Mouse (Mus musculus) gastrocnemius, postnatal 14 days (tissue): ENCODE measurements around the gene Dct. TPM values are rescaled to one million over a fixed set of nuclear protein-coding genes. Genes with fewer than 3 reads are reported as not detected.

ENCODE experiments used
- DNase-seq: peaks from one replicate; pipeline ENCODE4 v3.0.0; 2021; ENCODE audit warnings: mixed read lengths
- intact Hi-C: fragments of 180-260 bp; cut with DNase I; formaldehyde crosslinking; loops from one replicate; pipeline ENCODE4 v1.15.1; 2025; ENCODE audit warnings: low total_unique reads
- long read RNA-seq, 2 experiments: library from polyadenylated mRNA; stranded (forward); transcript quantifications; one replicate each; pipeline ENCODE4 v2.0.0; 2021
- total RNA-seq, 2 experiments: library from RNA; stranded (reverse); gene quantifications; 2 replicates each; pipeline ENCODE4 v1.2.3; 2021

Dct gene
- total RNA-seq, result 1 to 10 TPM in 1 of 2 experiments, under 1 TPM in 1; 0.42 to 1.1 TPM
- long read RNA-seq, experiment 1, result 0 reads
- long read RNA-seq, experiment 2, result 0 reads

DNA sequence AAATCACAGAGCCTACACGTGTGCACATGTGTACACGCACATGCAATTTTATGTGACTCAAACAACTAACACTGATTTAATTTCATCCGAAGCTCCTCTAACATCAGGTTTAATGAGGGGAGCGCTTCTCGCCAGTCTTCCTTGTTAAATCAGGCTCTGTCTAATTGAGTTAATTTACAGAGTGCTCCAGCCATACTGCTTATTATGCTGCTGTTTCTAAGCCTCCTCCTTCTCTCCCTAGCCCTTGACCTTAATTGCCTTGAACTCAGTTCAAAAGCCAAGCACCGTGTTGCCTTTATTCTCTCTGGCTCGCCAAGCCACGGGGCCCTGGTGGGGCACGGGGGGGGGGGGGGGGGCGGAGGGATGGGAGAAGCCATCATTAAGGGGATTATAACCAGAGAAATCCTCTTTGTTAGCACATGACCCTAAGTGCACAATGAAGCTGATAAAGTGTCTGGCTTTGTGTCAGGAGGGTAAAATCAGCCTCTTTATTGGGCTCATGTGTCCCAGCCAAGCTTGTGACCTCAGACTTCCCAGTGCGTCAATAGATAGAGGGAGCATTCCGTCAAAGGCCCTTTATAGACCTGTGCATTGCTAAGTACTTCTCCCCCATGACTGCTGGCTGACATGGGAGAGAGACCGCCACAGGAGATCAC lies at the start of gene Dct:
TSS of gene Dct (minus strand) at position 270 of the 656 bp plus-strand sequence.
- intact Hi-C loops, result no loop called here
- DNase-seq, result no peak

DNA sequence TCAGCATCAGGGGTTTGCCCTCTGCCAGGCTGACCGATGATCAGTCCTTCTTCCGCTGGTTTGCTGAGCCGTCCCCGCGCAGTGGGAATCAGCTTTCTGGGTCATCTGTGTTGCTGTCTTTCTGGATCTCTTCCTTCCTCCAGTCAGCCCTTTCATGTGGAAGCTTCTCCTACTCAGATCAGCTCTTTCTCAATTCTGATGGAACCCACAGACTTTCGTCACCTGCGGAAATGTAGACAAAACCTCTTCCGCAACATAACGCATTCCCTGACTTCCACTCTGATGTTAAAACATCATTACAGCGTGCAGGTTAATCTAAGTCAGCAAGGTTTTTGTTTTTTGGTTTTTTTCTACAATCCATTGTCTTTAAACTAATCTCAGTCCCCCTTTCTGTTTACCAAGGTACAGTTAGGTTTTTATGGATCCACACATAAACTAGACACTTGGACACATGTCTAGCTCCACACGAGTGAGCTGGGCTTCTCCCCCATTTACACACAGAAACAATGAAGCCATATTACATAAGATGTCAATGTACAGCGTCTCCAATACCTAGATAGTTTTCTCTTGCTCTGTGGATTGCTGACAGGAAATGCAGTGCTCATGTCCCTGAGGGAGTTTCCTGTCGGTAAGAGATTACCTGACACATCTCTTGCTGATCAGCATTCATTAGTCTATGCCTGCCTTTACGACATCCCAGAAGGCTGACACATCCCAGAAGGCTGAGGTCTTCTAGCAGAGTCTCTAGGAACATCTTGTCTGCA lies 49.4 kb upstream of the Dct start:
- DNase-seq, result no peak
- intact Hi-C loops, result no loop called here

DNA sequence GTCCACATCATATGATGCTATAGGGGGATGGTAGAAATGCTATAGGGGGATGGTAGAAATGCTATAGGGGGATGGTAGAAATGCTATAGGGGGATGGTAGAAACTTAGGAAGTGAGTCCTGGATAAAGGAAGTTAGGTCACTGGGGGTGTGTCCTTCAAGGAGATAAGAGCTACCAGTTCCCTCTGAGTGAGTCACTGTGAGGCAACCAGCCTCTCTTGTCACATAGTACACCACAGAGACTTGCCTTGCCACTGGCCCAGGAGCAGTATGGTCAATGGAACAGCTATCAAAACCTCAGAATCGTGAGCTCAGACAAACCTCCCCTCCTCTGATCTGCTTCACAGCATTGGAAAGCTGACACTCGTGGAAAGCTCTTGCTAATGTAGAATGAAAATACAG lies 46.2 kb upstream of the Dct start:
- no peak for DNase-seq
- intact Hi-C loops, result no loop called here

DNA sequence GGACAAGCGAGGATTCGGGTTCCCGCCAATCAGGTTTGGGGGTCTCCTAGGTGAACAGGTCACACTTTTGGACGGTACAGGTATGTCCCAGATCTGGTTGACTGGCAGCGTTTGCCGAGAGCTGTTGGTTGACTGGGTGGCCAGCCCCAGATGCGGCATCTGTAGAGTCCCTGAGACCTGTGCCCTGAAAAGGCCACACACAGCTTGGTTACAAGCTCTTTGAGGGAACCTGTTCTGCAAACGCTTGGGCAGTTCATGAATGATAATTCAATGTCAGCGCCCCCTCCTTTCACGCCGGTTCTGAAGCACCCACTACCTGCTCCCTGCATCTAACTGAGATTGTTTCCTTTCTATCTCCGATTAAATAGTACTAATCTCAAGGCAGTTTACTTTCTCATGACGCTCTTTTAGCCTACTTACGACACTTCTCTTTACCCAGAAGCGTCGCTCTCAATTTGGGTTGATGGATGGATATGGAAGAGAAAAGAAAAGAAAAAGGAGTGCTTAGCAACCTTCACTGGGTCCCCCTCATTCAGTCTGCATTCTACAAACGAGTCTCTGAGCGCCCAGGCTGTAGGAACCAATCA lies 37.9 kb upstream of the Dct start:
- intact Hi-C loops, result no loop called here
- DNase-seq, result no peak

DNA sequence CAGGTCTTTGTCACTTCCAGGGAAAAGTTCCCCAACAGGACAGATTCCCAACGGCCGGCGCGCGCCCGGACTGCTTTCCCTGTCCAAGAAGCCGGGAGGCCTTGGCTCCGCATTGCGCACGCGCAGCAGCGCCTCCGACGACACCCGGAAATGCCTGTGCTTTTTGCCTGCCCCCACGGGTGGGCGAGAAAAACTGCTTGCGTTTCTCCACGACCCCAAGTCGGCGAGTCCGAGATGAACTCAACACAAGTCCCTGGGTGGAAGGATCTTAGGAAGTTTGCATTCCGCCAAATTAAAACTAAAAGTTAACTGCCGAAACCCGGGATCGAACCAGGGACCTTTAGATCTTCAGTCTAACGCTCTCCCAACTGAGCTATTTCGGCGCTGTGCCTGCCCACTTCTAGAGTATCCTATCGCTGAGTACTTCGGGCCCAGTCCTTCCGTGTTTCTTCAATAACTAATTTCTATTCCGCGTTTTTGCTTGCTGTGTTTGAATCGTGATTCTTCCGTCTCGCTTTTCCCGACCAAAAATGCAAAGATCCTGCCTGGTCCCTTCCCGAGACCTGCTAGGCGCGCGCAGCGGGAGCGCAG lies 37.3 kb upstream of the Dct start:
- intact Hi-C loops, result no loop called here
- peak; percentile 94 for DNase-seq

DNA sequence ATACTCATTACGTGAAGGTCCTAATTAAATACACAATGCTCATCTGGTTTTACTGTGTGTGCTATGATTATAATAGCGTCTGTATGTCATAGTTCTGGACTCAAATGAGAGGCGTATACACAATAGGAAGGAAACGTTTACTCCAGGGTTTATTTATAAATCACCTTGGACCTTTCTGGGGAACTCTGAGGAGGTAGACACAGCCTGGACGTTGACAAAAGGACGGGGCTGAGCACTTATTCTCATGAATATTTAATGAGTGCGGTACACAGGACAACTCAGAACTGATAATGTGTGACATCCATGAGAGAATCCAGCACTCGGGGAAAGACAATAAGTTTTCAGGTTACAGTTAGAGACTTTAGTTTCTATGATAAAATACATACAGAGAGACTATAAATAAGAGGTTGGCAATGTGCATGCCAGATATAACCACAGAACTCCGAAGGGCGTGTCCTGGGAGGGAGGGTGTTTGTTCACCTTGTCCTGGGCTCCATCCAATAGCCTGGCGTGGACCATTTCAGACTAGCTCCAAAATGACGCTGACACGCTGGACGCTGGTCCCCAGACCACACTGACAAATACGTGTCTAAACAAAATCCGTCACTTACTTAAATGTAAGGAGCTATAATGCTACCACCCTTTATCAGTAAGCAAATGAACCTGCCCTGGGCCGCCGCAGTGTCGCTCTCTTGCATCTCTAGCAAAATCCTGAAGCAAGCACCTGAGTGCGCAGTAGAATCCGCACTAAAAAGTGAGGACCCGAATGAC lies 36.6 kb upstream of the Dct start:
- peak; percentile 12 for DNase-seq
- intact Hi-C loops, result no loop called here

DNA sequence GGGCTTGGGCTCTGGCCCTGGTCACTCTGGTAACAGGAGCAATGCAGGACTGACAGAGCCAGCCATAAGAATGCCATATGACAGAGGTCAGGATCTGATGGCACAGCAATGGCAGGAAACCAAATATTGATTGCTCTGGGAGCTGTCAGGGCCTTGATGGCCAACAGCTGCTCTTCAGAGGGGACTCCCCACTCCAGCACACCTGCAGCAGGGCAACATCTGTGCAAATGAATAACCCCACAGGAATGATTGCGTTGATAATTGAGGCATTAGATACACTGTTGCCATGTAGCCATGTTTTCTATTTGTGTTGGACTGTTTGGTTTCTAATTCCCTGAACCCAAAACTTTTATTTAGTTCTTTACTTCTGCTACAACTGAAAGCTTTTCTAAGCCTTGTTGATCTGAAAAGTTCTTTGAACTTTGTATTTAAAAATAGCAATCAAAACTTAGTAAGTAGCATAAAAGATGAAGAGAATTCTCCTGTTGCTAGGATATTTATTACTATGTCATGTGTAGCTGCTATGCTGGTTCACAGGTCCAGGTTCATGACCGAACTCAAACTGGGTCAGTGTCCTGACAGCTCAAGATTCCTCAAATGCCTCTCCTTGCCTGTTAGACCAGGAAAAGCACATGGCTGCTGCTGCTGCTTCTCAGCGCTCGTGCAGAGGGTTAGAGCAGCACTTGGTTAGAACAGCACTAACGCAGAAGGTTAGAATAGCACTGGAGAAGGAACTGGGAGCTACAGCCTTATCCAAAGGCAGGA lies 34.4 kb upstream of the Dct start:
- intact Hi-C loops, result no loop called here
- no peak for DNase-seq

DNA sequence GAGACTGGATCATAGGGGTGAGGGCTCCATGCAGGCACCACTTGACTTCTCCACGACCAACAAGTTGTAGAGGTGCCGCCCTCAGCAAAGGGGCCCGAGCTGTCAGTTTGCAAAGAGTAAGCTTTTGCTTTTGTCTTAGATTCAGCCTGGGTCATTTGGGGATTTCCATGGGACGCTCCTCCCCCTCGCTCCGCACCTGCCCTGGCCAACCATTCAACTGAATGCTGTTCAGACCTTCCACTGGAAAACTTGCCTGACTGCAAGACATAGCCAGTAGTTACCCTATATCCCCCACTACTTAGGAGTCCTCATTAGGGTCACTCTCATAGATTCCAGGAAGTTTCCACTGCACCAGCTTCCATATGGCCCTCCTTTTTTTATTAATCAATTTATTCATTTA lies 31.8 kb upstream of the Dct start:
- intact Hi-C loops, result no loop called here
- DNase-seq, result no peak

DNA sequence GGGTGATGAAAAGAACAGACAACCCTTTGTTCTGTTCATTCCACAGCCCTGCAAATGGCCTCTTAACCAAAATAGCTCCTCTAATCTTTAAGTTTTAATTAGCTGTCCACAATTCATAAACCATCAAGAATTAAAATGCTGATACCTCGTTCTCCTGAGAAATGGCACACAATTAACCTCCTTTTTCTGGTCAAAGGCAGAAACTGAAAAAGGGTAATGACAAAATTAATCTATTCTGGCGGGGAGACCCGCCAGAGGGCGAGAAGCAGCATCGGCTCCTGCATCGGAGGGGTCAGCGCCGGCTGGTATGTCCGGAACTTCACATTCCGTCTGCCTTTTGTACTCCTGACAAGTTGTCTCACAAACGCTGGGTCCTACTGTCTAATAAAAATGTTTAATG lies 28.6 kb upstream of the Dct start:
- DNase-seq, result no peak
- intact Hi-C loops, result no loop called here

DNA sequence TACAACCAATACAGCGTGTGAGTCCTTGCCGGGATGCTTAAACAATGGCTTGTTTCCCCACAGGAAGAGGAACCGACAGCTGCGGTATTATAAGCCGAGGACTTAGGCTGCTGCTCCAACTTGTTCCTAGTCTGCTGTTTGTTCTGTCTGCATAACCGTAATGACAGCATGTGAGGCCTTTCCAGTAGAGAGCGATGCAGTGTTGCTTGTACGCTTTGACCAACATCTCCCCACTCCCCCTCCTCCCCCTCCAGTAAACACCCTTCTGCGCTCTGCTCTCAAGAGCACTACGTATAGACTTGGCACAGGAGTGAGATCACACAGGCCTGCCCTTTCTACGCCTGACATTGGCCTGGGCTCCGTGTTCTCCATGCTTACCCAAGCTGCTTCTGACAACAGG lies 18.1 kb upstream of the Dct start:
- DNase-seq, result no peak
- intact Hi-C loops, result no loop called here

DNA sequence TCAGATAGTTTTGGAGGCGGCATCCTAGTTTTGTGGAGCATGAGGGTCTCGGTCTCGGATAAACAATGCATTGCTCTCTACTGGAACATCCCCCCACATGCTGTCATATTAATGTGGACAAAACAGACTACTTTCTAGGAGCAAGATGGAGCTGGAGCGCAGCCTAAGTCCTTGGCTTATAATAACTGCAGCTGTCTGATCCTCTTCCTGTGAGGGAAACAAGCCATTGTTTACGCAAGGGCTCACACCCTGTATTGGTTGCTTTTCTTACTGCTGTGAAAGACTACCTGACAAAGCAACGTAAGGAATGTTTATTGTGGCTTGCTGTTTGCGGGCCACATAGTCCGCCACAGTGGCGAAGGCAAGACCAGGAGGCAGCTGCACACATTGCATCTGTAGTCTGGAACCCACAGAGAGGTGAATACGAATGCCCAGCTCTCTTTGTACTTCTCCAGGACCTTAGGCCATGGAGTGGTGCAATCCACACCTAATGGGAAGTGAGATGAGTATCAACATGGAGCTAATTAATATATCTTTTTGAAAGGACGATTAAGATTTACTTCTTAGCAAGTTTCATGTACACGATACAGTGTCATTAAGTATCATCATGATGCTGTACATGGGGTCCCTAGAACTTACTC lies 17.5 kb upstream of the Dct start:
- intact Hi-C loops, result no loop called here
- peak; percentile 18 for DNase-seq

DNA sequence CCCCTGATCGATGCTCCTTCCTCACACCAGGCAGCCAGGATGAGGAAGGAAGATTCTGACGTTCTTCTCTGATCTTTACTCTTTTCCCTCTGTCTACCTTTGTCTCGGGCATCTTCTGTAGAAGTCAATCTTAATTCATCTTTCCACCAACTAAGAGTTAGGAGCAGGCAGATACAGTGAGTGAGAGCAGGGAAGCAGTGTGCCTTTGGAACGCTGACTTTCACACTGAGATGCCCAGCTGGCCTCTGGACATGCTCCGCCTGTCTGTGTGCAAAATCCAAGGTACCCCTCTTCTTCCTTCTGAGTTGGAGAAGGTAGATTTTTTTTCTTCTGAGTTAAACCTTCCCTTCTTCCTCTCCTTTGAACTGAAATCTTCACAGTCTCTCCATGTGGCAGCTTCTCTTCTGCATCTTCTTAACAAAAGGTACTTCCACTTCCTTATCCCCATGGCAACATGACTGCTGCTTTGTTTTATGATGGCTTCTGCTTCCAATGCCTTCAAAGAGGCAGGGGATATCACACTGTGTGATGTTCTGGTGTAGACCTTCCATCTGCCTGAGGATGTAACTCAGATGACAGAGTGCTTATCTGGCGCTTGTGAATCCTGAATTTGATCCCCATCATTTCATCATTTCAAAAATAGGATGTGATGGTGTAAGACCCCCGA lies 9.9 kb upstream of the Dct start:
- intact Hi-C loops, result no loop called here
- no peak for DNase-seq

DNA sequence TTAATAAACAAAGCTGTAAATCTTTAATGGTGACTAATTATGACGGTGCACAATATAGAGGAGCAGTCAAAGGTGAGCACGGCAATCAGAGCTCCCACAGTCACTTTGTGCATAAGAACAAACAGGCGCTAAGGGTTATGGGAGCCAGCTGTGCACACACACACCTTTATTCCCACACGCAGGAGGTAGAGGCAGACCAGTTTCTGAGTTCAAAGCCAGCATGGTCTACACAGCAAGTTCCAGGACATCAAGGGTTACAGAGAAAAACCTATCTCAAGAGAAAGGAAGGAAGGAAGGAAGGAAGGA lies 6.5 kb upstream of the Dct start:
- intact Hi-C loops, result no loop called here
- no peak for DNase-seq

DNA sequence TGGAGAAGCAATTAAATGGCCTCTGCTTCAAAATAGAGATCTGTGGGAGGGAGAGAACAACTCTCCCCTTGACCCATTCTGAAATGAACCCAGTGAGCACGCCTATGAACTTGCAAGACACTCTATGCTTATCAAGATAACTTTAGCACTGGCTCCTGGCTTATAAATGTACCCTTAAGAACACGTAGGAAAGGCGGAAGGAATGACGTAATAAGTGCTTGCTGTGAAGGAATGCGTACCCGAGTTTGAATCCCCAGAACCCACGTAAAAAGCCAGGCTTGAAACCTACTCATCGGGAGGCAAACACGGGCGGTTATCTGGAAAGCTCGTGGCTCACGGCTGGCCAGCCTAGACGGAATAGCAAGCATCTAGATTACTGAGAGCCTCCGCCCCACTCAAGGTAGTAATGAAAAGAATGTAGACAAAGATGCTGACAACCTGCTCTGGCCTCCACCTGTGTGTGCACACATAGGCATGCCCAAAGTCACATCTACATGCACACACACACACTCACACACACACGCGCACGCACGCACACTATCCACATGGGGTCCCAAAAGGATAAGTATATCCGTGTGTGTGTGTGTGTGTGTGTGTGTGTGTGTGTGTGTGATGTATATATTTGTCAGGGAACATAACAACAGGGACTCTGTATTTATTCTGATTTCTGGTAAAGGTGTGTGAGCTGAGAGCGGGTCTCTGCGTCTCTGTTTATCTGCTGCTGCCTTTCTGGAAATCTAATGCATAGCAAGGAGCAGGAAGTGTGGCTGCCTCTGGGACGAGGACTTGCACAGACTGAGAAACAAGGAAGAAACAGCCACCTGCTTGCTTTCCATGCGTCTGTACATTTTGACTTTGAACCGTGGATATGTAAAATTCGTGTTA lies 5.9 kb upstream of the Dct start:
- intact Hi-C loops, result no loop called here
- no peak for DNase-seq

DNA sequence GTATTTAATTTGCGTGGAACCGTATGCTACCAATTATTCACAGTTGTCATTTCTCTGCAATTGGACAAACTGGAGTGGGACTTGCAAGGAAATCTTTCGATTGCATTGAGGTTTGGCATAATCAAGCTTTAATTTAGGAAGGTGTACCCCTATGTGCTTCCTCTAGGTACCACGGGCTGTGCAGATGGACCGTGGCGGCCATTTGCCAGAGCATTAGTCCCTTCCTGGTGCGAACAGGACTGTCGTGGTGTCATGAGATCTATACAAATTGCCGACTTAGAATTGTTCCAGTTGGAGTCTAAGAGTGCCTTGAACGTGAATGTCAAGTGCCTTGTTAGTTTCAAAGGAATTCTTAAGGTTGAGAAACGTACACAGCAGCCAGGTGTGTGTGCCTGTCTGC lies 726 bp upstream of the Dct start:
- intact Hi-C loops, result no loop called here
- no peak for DNase-seq

DNA sequence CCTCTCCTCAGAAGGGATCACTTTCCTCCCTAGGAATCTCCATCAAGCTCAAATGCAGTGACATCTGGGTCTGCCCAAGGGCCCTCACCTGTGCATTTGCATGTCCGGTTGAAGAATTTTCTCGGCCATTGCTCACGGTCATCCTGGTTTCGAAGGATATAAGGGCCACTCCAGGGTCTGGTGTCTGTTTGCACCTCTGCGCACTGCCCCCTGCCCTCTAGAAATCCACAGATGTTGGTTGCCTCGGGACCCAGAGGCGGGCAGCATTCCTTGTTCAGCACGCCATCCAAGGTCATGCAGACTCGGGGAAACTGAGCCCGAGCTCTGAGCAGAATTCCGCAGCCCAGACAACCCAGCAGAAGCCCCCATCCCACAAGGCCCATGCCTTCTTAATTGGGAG lies 648 bp downstream of the Dct start:
- no peak for DNase-seq
- intact Hi-C loops, result no loop called here

DNA sequence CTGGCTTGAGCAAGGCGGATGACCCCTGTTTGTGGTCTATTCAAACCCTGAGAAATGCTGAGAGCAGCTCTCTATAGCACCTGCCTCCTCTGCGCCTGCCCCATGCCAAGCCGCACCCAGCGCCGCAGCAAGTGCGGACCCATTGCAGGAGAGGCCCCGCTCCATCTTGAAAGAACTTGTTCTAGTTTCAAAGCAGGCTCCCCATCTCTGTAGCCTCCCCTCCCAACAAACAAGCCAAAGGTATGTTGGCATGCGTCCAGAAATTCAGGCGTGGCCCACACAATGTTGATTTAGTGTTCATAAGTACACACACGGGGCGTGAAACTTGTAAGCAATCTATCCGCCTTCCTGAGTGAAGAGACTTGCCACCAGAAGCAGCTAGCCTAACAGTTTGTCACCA lies 1.1 kb downstream of the Dct start:
- DNase-seq, result no peak
- intact Hi-C loops, result no loop called here
